Mouse (Mus musculus) small intestine, adult 10 weeks (tissue): ENCODE measurements around the gene Coa5. TPM values are rescaled to one million over a fixed set of nuclear protein-coding genes. Genes with fewer than 3 reads are reported as not detected.

Experiments used
- polyA plus RNA-seq: library from polyadenylated mRNA; stranded (reverse); fragments of 350-450 nt; fragmentation: Illumina TruSeq; extraction: RNeasy Lipid Tissue Mini Kit (QIAGEN cat#74804); gene quantifications from one replicate; pipeline ENCODE4 v1.2.3, GENCODE M21; 2014; ENCODE audit warnings: low replicate concordance

Coa5 gene
- 157 TPM for polyA plus RNA-seq

DNA sequence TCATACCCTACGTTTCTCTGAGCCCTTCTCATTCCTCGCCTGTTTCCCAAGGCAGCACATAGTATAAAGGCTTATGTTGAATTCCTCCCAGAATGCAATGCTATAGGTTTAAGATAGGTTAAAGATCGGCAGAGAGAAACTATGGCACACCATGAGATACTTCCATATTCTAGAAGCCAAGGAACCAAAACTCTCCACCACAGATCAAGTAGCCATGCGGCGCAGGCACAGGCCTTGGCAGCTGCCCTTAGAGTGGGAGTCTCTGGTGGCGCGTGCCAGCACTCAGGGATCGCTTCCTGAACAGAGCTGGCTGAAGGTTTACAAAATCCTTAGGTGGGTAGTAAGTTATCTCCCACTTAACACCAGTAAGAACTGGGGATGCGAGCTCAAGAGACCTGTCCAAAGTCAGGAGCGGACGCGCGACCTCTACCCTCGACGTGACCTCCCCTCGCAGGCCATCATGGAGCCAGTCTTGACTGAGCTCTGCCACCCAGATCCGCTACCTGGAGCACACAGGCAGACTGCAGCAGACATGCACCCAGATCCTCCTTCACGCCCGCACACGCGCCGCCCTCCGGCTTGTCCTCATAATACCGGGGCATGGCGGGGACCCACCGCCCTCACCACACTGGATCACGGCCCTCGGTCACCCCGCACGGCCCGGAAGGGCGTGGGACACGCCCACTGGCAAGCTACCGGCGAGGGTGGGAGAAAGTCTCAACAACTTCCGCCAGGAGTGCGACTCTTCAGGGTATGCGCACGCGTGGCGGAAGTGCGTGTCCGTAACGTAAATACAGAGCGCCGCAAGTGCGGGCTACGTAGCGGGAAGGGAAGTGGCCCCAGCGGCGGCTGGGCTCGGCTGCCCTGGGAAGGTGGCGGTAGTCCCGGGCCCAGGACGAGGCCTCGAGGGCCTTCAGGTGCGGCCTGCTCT is at the start of gene Coa5, which contains the start of gene Unc50:
Coa5 (minus strand) TSS at position 738 of the 931 bp plus-strand sequence.
Unc50 (plus strand) TSS at position 774 of the 931 bp plus-strand sequence.

Other genes starting within 250 kb of the Coa5 start
- gene Cnga3, start 215.7 kb downstream of the Coa5 start, polyA plus RNA-seq: not detected
- gene Inpp4a, start 130.2 kb downstream of the Coa5 start, polyA plus RNA-seq: 16.0 TPM
- gene Unc50, start within 50 bp of the Coa5 start, polyA plus RNA-seq: 44.3 TPM
- gene Mgat4a, start 110.9 kb upstream of the Coa5 start, polyA plus RNA-seq: 433 TPM